Mouse (Mus musculus) right cerebral cortex, postnatal 36 days (tissue): ENCODE data around the gene Adgrl3.
A peak's percentile ranks its signal among the peaks of the same experiment; 100 is the strongest.

Experiments used
- DNase-seq, 2 experiments: peaks; one replicate each; pipeline ENCODE4 v3.0.0; 2022; ENCODE audit warnings: low spot score in 2 of 2, mixed read lengths in 1 of 2

The Adgrl3 gene

DNA sequence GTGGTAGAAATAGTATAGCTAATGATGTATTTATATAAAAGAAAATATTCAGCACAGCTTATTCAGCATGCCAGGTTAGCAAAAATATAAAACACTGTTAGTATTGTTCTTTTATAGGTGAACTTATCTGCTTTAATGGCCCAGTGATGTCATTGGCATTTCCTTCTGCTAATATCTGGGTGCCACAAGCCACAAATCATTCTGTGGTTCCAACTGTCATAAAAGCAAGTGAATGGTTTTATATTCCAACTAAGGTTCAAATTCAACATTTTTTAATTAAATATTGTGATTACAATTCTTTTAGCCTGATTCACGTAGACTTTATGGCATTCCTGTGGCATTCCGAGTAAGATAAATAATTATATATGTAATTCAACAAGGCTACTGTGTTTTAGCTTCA is 205.5 kb downstream of the Adgrl3 start:
- DNase-seq, result no peak

GRCm38 (mm10) chr5:81227256-81227655 is 207.3 kb downstream of the Adgrl3 start:
- no peak for DNase-seq

DNA sequence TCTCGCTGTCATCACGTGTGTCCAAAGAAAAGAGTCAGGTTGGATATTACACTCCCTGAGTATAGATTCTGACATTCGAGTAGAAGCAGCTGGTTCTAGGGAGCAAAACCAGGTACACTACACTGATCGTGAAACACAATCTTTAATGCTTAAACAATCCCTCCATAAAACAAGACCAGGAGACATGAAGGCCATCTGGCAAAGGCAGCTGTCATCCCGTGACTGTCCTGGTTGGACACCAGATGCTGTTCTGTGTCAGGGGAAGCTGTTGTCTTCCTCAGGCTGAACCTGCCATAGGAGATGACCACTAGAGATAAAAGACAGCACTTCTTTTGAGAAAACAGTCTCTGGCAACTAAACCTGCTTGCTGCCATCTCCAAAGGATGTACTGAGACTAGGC is 228.8 kb downstream of the Adgrl3 start:
- DNase-seq, result no peak

DNA sequence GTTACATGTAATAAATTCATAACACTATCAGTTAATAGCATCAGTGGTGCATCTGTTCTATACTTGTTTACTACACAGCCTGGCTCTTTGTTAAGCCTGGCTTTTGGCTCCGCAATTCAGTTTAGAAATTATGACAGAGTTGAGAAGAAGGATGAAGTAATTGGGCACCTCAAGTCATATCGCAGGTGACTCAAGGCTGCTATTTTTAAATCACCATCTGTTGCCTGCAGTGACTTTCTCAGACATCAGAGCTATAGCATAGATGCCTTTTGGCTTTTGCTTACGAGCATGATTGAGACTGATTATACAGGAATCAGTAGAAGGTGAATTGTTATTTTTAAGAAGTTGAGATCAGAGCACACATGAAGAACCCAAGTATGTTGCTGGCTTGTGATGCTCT is 236.2 kb downstream of the Adgrl3 start:
- no peak for DNase-seq

- DNase-seq, result no peak
Observed at GRCm38 (mm10) chr5:81269689-81270088, 249.8 kb downstream of the Adgrl3 start.

DNA sequence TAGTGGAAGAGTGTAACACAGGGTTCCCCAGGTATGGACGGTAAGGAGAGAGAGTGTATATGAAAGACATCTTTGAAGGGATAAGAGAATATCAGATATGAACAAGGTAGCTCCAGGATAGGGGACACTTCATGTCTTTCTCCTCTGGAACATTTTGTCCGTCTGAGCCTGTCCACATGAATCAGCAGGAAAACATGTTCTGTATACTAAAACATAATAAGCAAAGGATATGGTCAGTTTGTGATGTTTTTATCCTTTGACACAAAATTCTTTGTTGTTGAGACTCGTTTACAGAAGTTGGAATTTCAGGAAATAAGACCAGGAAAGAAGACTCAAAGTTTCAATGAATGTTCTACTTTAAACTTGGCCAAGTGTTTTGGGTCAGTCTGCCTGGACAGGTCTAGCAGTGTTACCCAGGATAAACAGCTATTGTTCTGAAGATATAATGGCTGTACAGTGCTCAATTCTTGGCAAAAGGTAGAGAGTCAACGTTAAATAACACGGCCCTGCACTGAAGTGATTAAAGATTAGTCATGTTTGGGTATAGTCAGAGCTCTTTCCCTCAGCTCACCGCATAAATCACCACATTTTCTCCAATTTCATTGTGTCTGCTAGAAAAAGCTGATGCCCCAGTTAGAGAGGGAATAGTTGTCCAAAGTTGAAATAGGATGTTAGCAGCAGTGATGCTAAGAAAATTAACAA is 255.6 kb downstream of the Adgrl3 start:
- DNase-seq, result no peak

DNA sequence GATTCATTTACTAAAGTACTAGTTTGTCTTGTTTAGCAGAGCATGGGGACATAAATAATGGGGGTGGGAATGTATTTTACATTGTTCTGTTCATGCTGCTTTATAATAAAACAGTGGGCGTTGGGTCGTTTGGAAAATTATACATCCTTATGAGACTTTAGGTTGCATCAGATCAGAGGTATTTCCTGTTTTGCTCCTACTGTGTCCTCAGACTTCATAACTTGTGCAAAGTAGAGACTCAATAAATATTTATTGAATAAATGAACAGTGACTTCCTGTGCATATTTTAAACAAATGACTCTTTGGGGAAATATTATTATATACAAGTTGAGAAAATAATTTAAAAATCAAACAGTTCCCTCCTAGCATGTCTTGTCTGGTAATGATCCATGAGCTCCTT is 259.3 kb downstream of the Adgrl3 start:
- DNase-seq, result no peak

DNA sequence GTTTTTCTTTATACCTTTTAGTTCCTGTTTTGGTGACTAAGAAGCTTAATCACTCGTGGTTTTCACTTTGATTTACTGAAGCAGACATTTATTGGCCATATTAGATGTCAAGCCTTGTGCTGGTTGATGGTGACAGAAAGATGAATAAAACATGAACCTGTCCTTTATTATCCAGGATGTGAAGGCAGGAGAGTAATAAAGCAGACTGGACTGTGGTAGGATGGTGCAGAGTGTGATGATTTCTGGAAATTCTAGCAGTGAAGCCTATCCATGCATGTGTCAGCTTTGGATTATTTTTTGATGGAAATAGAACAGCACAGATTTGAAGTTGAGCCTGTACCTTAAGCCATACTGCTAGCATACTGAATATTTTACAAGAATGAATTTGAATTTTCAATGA is 265.7 kb downstream of the Adgrl3 start:
- no peak for DNase-seq

GRCm38 (mm10) chr5:81301874-81302273 is 281.9 kb downstream of the Adgrl3 start:
- no peak for DNase-seq

- DNase-seq, result no peak
Observed at GRCm38 (mm10) chr5:81317406-81318112, 297.6 kb downstream of the Adgrl3 start.

DNA sequence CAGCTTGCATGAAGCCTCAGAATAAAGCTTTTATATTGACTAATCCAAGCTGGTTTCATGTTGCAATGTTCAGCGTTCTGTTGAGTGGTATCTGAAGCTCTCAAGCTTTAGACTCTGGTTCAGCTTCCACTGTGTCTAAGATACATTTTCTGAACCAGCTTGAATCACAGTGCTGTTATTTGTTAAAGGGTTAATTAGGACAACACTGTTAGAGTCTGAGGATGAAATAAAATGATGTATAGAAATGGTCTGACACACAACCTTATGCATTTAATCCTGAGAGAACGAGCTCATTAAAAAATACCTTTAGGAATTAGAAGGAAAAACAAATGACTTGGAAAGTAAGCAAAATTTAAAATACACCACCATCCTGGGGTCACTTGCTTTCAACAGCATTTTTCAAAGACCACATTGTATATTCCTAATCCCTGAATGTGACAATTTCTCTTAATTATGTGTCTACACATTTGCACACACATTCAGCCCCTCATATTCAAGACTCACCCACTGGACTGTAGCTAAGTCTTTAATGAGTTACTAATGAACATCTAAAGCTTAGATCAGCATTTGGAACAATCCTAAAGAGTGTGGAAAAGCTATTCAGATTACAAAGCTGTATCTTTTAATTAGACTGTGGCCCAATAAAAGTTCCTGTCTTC is 301.5 kb downstream of the Adgrl3 start:
- no peak for DNase-seq

DNA sequence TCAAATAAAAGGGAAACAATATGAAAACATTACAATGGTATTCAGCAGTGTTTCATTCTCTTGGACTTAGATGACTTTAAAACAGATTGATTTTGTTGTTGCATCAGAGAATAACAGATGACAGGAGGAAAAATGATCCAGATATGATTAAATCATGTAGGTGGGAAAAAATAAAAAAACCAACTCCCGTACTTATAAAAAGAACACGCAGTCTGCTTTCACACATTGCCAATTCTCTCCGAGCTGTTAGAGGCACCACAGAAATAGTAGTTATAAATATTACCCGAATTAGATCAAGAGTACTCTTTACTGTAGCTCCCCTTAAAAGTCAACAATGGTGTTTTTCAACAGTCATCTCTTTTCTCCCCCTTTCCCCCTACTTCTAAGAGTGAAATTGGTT is 302.1 kb downstream of the Adgrl3 start:
- DNase-seq, result no peak

GRCm38 (mm10) chr5:81326916-81327315 is 307.0 kb downstream of the Adgrl3 start:
- no peak for DNase-seq

DNA sequence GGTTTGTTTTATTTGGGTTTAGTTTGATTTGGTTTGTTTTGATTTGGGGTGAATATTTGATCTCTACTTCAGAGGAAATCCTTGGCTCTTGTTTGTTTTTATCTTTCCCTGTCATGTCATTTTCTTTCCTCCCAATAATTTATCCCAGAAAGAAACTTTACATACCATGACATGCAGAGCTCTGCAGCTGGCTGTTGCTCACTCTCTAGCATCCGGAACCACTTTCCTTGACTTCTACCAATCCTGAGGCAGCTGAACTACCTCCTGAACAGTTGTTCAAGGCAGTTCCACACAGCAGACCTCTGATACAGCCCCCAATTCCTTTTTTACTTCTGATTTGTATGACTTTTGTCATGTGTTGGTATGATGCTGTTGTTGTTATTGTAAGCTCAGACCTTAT is 307.5 kb downstream of the Adgrl3 start:
- DNase-seq, result no peak

GRCm38 (mm10) chr5:81329571-81329971 is 309.6 kb downstream of the Adgrl3 start:
- DNase-seq, result no peak

DNA sequence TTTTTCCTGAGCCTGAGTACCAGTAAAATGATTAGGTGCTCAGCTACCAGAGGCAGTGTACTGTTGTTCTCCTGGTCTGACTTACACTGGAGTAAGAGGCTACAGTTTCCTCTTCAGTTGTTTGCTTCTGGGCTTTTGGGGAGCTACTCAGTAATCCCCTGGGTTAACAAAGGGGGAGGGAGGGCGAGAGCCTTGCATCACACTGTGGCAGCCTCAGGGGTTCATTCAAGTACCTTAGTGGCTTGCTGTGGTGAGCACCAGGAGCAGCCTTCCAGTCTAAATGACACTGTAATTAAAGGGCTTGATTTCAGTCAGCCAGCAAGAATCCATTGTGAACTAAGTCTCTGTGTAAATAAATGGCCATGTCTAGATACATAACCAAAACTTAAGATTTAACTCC is 324.4 kb downstream of the Adgrl3 start:
- no peak for DNase-seq

DNA sequence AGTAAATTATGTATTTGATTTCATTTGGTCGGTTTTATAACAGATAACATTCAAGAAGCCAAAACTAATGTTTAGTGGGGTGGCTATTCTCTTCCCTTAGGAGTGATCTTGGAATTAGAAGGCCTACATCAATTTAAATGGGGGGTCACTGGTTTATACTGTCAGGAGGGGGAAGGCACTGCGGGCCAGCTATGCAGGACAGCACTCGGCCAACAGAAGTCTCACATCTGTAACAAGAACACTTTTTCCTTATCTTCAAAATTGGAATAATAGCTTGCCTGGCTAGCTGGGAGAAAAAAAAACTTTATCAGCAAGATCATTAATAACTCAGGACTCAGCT is 325.1 kb downstream of the Adgrl3 start:
- DNase-seq, result no peak

- DNase-seq, result no peak
Observed at GRCm38 (mm10) chr5:81345436-81346131, 325.6 kb downstream of the Adgrl3 start.

DNA sequence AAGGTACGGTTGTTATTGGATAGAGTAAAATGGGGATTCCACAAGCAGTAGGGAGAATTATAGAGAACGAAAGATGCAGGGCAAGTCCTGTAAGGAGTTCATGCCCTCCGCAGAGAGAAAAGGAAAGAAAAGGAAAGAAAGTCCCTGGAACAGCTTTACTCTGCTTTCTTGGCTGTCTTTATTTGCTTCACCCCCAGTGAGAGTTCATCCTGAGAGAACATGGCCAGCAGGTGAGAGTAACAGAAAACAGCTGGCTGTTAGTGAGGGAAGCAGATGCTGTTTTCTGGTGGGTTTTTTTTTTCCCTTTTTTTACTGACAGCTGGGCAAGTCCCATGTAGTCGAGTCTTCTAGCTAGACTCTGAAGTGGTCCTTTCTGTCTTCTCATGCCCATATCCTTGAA is 327.6 kb downstream of the Adgrl3 start:
- no peak for DNase-seq

GRCm38 (mm10) chr5:81359560-81359959 is 339.6 kb downstream of the Adgrl3 start:
- DNase-seq, result peak in 1 of 2 experiments; percentile 13

DNA sequence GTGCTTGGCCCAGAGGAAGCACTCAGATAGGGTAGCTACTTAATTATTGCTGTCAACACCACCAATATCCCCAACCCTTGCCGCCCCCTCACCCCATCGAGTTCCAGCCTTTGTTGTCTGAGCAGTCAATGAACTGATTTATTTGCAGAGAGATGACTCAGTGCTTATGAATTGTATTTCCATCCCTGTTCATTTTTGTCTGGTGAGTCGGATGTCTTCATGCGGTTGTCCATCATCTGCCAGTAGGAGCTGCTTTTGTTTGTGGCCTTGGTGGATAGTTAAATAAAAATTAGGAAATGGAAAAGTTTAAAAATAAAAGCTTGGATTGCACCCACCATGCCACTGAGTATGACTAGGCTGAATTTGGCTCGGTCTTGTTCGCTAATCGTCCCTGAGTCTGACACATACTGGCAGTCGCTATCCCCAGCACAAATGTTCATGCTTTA is 344.3 kb downstream of the Adgrl3 start:
- no peak for DNase-seq

DNA sequence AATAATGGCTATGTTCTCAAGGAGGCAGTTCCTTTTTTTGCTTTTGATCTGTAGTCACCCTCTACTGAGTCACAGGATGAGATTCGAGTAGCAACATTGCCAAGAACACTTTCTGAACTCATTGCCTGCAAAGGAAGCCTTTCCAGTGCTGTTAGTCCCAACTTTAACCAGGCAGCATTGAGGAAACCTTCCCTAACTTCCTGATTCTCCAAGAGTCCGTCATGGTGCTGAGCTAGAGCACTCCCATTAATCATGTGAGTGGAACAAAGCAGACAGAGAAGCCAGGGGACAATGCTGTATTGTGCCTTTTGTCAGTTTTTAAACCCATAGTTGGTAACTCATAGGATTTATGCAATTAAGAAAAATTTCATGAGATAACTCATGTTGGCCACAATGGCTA is 345.3 kb downstream of the Adgrl3 start:
- no peak for DNase-seq
